Mouse (Mus musculus) liver, postnatal 0 days (tissue): Measurements from ENCODE around the gene Rab11fip4.

Experiments used
- CTCF ChIP-seq: sonication (generic); IDR thresholded peaks from 2 replicates; pipeline ENCODE4 v1.5.1; 2016; ENCODE audit warnings: antibody characterized with exemption, low read depth
- EP300 ChIP-seq: IDR thresholded peaks from 2 replicates; pipeline ENCODE4 v1.6.1; 2016; ENCODE audit warnings: antibody characterized with exemption, low read depth, mild to moderate bottlenecking

DNA sequence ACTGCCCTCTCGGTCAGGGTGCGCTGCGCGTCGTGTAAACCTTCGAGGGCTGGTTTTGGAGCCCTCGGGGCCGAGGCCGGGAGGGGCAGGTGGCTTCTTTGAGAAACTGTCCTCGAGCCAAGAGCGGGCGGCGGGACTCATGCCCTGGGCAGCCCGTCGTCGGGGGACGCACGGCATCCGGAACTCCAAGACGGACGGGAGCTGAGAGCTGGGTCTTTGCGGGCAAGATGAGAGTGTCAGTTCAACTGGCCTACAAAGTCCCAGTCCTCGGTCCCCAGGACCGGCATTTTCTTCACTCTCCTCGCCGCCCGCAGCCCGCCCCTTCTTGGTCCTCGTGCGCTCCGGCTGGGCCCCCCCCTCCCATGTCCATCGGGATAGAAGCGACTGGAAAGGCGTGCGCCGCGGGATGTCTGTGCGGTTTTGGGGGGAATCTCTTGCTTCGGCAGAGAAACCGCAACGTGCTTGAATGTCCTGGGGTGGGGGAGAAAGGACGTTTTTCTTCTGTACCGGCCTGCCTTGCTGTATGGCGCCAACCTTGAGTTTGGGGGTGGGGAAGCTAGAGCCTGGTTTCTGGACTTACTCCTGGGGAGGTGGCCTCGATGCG, 120.9 kb downstream of the Rab11fip4 start:
- TF ChIP-seq CTCF (no peak), EP300 (no peak)
